Mouse (Mus musculus) urinary bladder, adult 18-20 months (tissue): Measurements from ENCODE around the gene Psg16.
A peak's percentile ranks its signal among the peaks of the same experiment; 100 is the strongest.

ENCODE experiments used
- DNase-seq, 2 experiments: peaks; one replicate each; pipeline ENCODE4 v3.0.0; 2022; ENCODE audit warnings: low spot score in 2 of 2, mixed read lengths in 2 of 2

Psg16 gene

GRCm38 (mm10) chr7:17073904-17074615 is at the start of gene Psg16:
TSS of gene Psg16 (plus strand) at chr7:17074040.
- no peak for DNase-seq

- DNase-seq, result no peak
Measured at GRCm38 (mm10) chr7:17024141-17024540, 49.7 kb upstream of the Psg16 start.

GRCm38 (mm10) chr7:17024814-17025504 is 48.9 kb upstream of the Psg16 start:
- no peak for DNase-seq

GRCm38 (mm10) chr7:17025505-17025894 is 48.3 kb upstream of the Psg16 start:
- no peak for DNase-seq

- no peak for DNase-seq
Measured at GRCm38 (mm10) chr7:17025896-17026622, 47.8 kb upstream of the Psg16 start.

GRCm38 (mm10) chr7:17026710-17027587 is 46.9 kb upstream of the Psg16 start:
- no peak for DNase-seq

- peak; percentile 83 for DNase-seq
Measured at GRCm38 (mm10) chr7:17027588-17028343, 46.1 kb upstream of the Psg16 start, which contains the start of gene Ppp5c. TSS of gene Ppp5c (minus strand) at chr7:17027924.

- no peak for DNase-seq
Measured at GRCm38 (mm10) chr7:17028923-17029322, 44.9 kb upstream of the Psg16 start.

- no peak for DNase-seq
Measured at GRCm38 (mm10) chr7:17030239-17030638, 43.6 kb upstream of the Psg16 start.

GRCm38 (mm10) chr7:17038018-17038695 is 35.7 kb upstream of the Psg16 start:
- no peak for DNase-seq

GRCm38 (mm10) chr7:17039373-17039772 is 34.5 kb upstream of the Psg16 start:
- DNase-seq, result no peak

- no peak for DNase-seq
Measured at GRCm38 (mm10) chr7:17045743-17046142, 28.1 kb upstream of the Psg16 start.

- DNase-seq, result no peak
Measured at GRCm38 (mm10) chr7:17047041-17047682, 26.7 kb upstream of the Psg16 start.

- no peak for DNase-seq
Measured at GRCm38 (mm10) chr7:17048431-17049190, 25.2 kb upstream of the Psg16 start.

- no peak for DNase-seq
Measured at GRCm38 (mm10) chr7:17050491-17050890, 23.3 kb upstream of the Psg16 start.

- DNase-seq, result peak; percentile 44 to 52
Measured at GRCm38 (mm10) chr7:17050933-17051594, 22.8 kb upstream of the Psg16 start.

GRCm38 (mm10) chr7:17054325-17054989 is 19.4 kb upstream of the Psg16 start:
- no peak for DNase-seq
